Mouse (Mus musculus) heart, postnatal 25 days (tissue): Measurements from ENCODE around the gene Dcps. TPM values are rescaled to one million over a fixed set of nuclear protein-coding genes. Genes with fewer than 3 reads are reported as not detected.
"Not testable (repeated sequence)": the region's sequence is repeated elsewhere in the genome, so short reads cannot be mapped to it uniquely, and the experiment has no call there.

Experiments used
- DNase-seq: peaks from one replicate; pipeline ENCODE4 v3.0.0; 2022; ENCODE audit warnings: low spot score
- intact Hi-C: fragments of 180-260 bp; cut with DNase I; formaldehyde crosslinking; loops from one replicate; pipeline ENCODE4 v1.15.1; 2025
- total RNA-seq, 2 experiments: library from RNA; stranded (reverse); gene quantifications; 2 replicates each; pipeline ENCODE4 v1.2.3; 2021

The Dcps gene
- total RNA-seq, 2 experiments from 2014 or later = 15.6 to 15.8 TPM

- no peak for DNase-seq
- intact Hi-C loops = no loop called here
Observed at GRCm38 (mm10) chr9:35186430-35186829, 10.6 kb upstream of the Dcps start.

- intact Hi-C loops = no loop called here
- DNase-seq = no peak
Observed at GRCm38 (mm10) chr9:35183359-35183758, 7.5 kb upstream of the Dcps start.

GRCm38 (mm10) chr9:35182832-35183231 lies 7.0 kb upstream of the Dcps start:
- intact Hi-C loops = no loop called here
- DNase-seq = no peak

- no peak for DNase-seq
- intact Hi-C loops = loop anchor here (5.0 kb wide), 1 partner anchor 36 kb away; the partner anchor contains the start of gene Foxred1
Observed at GRCm38 (mm10) chr9:35176124-35176659, 331 bp upstream of the Dcps start.

GRCm38 (mm10) chr9:35173331-35173730 lies 2.5 kb downstream of the Dcps start:
- intact Hi-C loops = no loop called here
- no peak for DNase-seq

- DNase-seq = no peak
- intact Hi-C loops = no loop called here
Observed at GRCm38 (mm10) chr9:35170071-35170470, 5.8 kb downstream of the Dcps start.

GRCm38 (mm10) chr9:35166798-35167635 lies 8.8 kb downstream of the Dcps start:
- no peak for DNase-seq
- intact Hi-C loops = loop anchor here (1.0 to 10.0 kb wide), 4 partner anchors 137 to 412 kb away; no protein-coding TSS in a partner anchor

GRCm38 (mm10) chr9:35166144-35166797 lies 9.6 kb downstream of the Dcps start:
- no peak for DNase-seq
- intact Hi-C loops = loop anchor here (1.0 to 10.0 kb wide), 4 partner anchors 136 to 411 kb away; no protein-coding TSS in a partner anchor

GRCm38 (mm10) chr9:35164142-35164874 lies 11.6 kb downstream of the Dcps start:
- intact Hi-C loops = loop anchor here (2.0 to 10.0 kb wide), 4 partner anchors 47 to 668 kb away; partner anchors contain the start of gene St3gal4
- DNase-seq = no peak

- peak; percentile 61 for DNase-seq
- intact Hi-C loops = loop anchor here (5.0 to 10.0 kb wide), 3 partner anchors 46 to 408 kb away; partner anchors contain the start of gene St3gal4
Observed at GRCm38 (mm10) chr9:35163011-35163690, 12.7 kb downstream of the Dcps start.

GRCm38 (mm10) chr9:35161721-35162120 lies 14.1 kb downstream of the Dcps start:
- intact Hi-C loops = loop anchor here (5.0 to 10.0 kb wide), 3 partner anchors 44 to 407 kb away; partner anchors contain the start of gene St3gal4

GRCm38 (mm10) chr9:35160662-35161061 lies 15.2 kb downstream of the Dcps start:
- no peak for DNase-seq
- intact Hi-C loops = loop anchor here (5.0 to 10.0 kb wide), 3 partner anchors 43 to 406 kb away; partner anchors contain the start of gene St3gal4

More at GRCm38 (mm10) chr9:35161721-35162120, 14.1 kb downstream of the Dcps start:
- no peak for DNase-seq

- intact Hi-C loops = no loop called here
Observed at GRCm38 (mm10) chr9:35158477-35158876, 17.4 kb downstream of the Dcps start.

GRCm38 (mm10) chr9:35156862-35157261 lies 19.0 kb downstream of the Dcps start:
- intact Hi-C loops = loop anchor here (2.0 kb wide), 1 partner anchor 104 kb away; no protein-coding TSS in a partner anchor
- DNase-seq = no peak

More at GRCm38 (mm10) chr9:35158477-35158876, 17.4 kb downstream of the Dcps start:
- no peak for DNase-seq

- peak; percentile 54 for DNase-seq
Observed at GRCm38 (mm10) chr9:35156002-35156710, 19.7 kb downstream of the Dcps start.

GRCm38 (mm10) chr9:35152923-35153322 lies 22.9 kb downstream of the Dcps start:
- intact Hi-C loops = loop anchor here (2.0 kb wide), 1 partner anchor 16 kb away; no protein-coding TSS in a partner anchor

More at GRCm38 (mm10) chr9:35156002-35156710, 19.7 kb downstream of the Dcps start:
- intact Hi-C loops = loop anchor here (2.0 kb wide), 1 partner anchor 103 kb away; no protein-coding TSS in a partner anchor

GRCm38 (mm10) chr9:35148822-35149221 lies 27.0 kb downstream of the Dcps start:
- DNase-seq, intact Hi-C loops: not testable (repeated sequence)

More at GRCm38 (mm10) chr9:35152923-35153322, 22.9 kb downstream of the Dcps start:
- no peak for DNase-seq

- intact Hi-C loops, DNase-seq: not testable (repeated sequence)
Observed at GRCm38 (mm10) chr9:35147261-35147660, 28.6 kb downstream of the Dcps start.
